Mouse (Mus musculus) R1 (cell line): Measurements from ENCODE around the gene Acot2.
"Not testable (repeated sequence)": the region's sequence is repeated elsewhere in the genome, so short reads cannot be mapped to it uniquely, and the experiment has no call there.

Experiments used
- DNase-seq: peaks from one replicate; pipeline ENCODE4 v3.0.0-alpha.2; 2018; ENCODE audit warnings: low read depth, low spot score

Acot2 gene

GRCm38 (mm10) chr12:83987583-83988441 is at the start of gene Acot2:
Gene Acot2 (plus strand): TSS chr12:83987861.
- peak; percentile 86 for DNase-seq

- DNase-seq: not testable (repeated sequence)
Observed at GRCm38 (mm10) chr12:83938592-83938991, 49.1 kb upstream of the Acot2 start.

GRCm38 (mm10) chr12:83939332-83939731 is 48.3 kb upstream of the Acot2 start:
- no peak for DNase-seq

GRCm38 (mm10) chr12:83940031-83940430 is 47.6 kb upstream of the Acot2 start:
- DNase-seq: no peak

- no peak for DNase-seq
Observed at GRCm38 (mm10) chr12:83941938-83942337, 45.7 kb upstream of the Acot2 start.

GRCm38 (mm10) chr12:83947260-83947811 is 40.3 kb upstream of the Acot2 start:
- no peak for DNase-seq

- DNase-seq: peak; percentile 71
Observed at GRCm38 (mm10) chr12:83949043-83949442, 38.6 kb upstream of the Acot2 start.

GRCm38 (mm10) chr12:83949776-83950492 is 37.7 kb upstream of the Acot2 start:
- no peak for DNase-seq

- DNase-seq: peak; percentile 86
Observed at GRCm38 (mm10) chr12:83950493-83950839, 37.2 kb upstream of the Acot2 start, which contains the start of gene Riox1. Gene Riox1 (plus strand): TSS chr12:83950608.

GRCm38 (mm10) chr12:83950840-83951701 is 36.6 kb upstream of the Acot2 start:
- DNase-seq: peak; percentile 50

GRCm38 (mm10) chr12:83951711-83952575 is 35.7 kb upstream of the Acot2 start:
- DNase-seq: no peak

GRCm38 (mm10) chr12:83958278-83958677 is 29.4 kb upstream of the Acot2 start:
- DNase-seq: no peak

GRCm38 (mm10) chr12:83965235-83965634 is 22.4 kb upstream of the Acot2 start:
- no peak for DNase-seq

GRCm38 (mm10) chr12:83972117-83972516 is 15.5 kb upstream of the Acot2 start:
- peak; percentile 55 for DNase-seq

- DNase-seq: no peak
Observed at GRCm38 (mm10) chr12:83978862-83979261, 8.8 kb upstream of the Acot2 start.

GRCm38 (mm10) chr12:83981615-83982014 is 6.0 kb upstream of the Acot2 start:
- no peak for DNase-seq

GRCm38 (mm10) chr12:83984752-83985151 is 2.9 kb upstream of the Acot2 start, which contains the start of gene Heatr4:
Gene Heatr4 (minus strand): TSS chr12:83984852.
- no peak for DNase-seq

- no peak for DNase-seq
Observed at GRCm38 (mm10) chr12:83987242-83987582, 449 bp upstream of the Acot2 start.

GRCm38 (mm10) chr12:83988483-83988882 is 822 bp downstream of the Acot2 start:
- DNase-seq: no peak

GRCm38 (mm10) chr12:83989378-83989777 is 1.7 kb downstream of the Acot2 start:
- DNase-seq: peak; percentile 35

GRCm38 (mm10) chr12:83997221-83997620 is 9.6 kb downstream of the Acot2 start:
- no peak for DNase-seq
